Mouse (Mus musculus): ENCODE data around the gene Abi3. TPM values are rescaled to one million over a fixed set of nuclear protein-coding genes. Genes with fewer than 3 reads are reported as not detected.
"Not testable (repeated sequence)": the region's sequence is repeated elsewhere in the genome, so short reads cannot be mapped to it uniquely, and the experiment has no call there.

The Abi3 gene
- polyA plus RNA-seq (2015; fragmentation: Nextera tagmentation; extraction: Ambion mirVana): 9.5 and 10.0 TPM in 2 replicates

DNA sequence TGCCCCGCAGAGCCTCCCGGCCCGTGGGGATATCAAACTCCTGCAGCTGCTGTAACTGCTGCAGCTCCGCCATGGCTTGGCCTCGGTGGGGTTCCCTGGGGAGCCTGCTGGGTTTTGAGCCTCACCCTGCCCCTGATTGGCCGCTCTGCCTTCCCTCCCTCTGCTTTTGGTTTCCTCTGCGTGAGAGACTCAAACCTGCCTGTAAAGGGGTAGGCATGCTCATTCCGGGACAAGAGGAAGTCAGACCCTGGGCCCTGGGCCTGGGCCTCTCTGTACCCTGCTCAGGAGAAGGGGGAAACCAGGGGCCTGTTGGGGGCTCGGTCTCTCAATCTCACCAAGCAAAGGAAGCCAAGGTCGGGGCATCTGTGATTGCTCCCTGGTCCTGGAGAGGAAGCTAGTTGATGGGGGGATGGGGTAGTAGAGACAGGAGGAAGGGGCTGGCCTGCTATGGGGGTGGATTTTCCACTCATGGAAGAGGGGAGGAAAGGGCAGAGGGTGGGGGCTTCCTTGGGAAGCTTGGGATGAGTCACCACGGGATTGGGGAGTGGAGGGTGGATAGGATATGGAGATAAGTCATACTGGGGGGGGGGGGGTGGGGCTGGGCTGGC lies at the start of gene Abi3:
TSS of gene Abi3 (minus strand) at position 403 of the 608 bp plus-strand sequence.
- H3K27me3 ChIP-seq (replicated peaks): no peaks in the 10 kb centered on the region
- peak; percentile 68 for ATAC-seq
- H3K4me1 ChIP-seq (replicated peaks): peaks cover 24% of the 10 kb centered on the region
- no peaks in the 10 kb centered on the region for H3K9me3 ChIP-seq
- H3K4me2 ChIP-seq (replicated peaks): peak within 1 kb of the TSS; percentile 40
- no peaks in the 10 kb centered on the region for H3K36me3 ChIP-seq
- H3K9ac ChIP-seq: peak within 1 kb of the TSS; percentile 23; the same call in 1 of the 2 replicates
- H3K27ac ChIP-seq: peak within 1 kb of the TSS; percentile 56
- H3K4me3 ChIP-seq (replicated peaks): peak within 1 kb of the TSS; percentile 28
- WGBS: 15% methylated on average over 11 of the region's 11 CpGs

DNA sequence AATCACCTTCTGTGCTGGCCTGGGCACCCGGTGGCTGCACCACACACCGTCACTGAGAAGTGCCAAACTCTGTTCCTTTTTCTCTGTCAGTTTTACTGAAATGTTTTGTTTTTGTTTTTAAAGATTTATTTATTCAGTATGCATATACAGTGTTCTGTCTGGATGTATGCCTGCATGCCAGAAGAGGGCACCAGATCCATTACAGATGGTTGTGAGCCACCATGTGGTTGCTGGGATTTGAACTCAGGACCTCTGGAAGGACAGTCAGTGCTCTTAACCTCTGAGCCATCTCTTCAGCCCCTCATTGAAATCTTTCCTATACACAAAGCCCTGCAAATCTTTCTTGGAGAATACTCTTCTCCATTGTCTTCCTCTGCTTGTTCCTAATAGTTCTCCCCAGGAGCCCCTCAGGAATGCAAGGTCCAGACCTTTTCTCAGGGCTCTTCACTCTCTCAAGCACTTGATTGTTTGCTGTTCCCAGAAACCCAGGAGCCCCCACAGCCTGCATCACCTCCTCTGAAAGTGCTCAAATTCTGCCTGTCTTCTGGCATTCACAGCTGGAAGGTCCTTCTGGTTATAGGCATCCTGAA lies 48.3 kb upstream of the Abi3 start:
- Histone ChIP-seq H3K4me2 (replicated peaks) (no peak overlapping the region), H3K4me3 (replicated peaks) (no peak overlapping the region), H3K27me3 (replicated peaks) (no peaks in the 10 kb centered on the region), H3K4me1 (replicated peaks) (no peaks in the 10 kb centered on the region), H3K9me3 (0 out of 2 replicates have a peak, but pooled peaks cover 3% of the 10 kb centered on the region), H3K9ac (no peak overlapping the region), H3K27ac (no peak overlapping the region), H3K36me3 (0 out of 2 replicates have a peak, but pooled peaks cover 4% of the 10 kb centered on the region)
- no peak for ATAC-seq
- WGBS: 71% methylated on average over 2 of the region's 2 CpGs

DNA sequence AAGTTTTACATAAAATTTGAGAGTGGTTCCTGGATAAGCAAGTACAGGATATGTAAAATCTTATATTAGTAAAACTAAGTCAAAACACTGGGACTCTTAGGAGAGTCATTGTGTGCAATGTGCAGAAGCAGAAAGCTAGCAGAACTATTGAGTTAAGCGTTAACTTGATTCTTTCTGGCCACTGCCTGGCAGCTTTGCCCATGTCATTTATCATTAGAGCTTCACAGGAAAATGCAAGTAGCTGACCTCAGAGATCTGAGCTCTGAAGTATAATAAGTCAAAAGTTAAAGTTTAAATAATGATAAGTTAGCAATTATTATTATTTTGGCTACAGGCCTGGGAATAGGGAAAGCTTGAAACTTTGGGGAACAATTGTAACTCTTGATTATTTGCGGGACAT lies 37.6 kb upstream of the Abi3 start:
- H3K27ac ChIP-seq; H3K9ac ChIP-seq; H3K36me3 ChIP-seq; ATAC-seq; H3K27me3 ChIP-seq (replicated peaks); H3K4me3 ChIP-seq (replicated peaks); H3K9me3 ChIP-seq; H3K4me2 ChIP-seq (replicated peaks); H3K4me1 ChIP-seq (replicated peaks): not testable (repeated sequence)
- WGBS: 63% methylated on average over 2 of the region's 2 CpGs

DNA sequence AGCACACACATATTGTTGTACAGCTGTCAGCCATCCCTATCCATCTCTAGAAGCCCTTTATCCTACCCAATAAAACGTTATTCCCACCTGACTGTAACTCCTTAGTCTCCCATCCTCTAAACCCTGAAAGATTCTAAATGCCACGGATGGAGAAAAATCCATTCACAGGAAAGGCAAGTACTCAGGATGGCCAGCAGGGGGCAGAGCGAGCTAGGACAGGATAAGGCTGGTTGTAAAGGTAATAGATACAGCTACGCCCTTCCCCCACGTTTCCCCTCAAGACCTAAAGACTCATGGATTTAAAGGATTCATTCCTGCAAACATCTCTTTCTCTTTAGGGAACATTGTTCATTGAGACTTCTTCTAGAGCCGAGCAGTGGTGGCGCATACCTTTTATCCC lies 34.0 kb upstream of the Abi3 start:
- no peak overlapping the region for H3K4me2 ChIP-seq (replicated peaks)
- H3K9me3 ChIP-seq: no peaks in the 10 kb centered on the region
- no peak for ATAC-seq
- H3K36me3 ChIP-seq: no peaks in the 10 kb centered on the region
- H3K4me1 ChIP-seq (replicated peaks): no peaks in the 10 kb centered on the region
- H3K27ac ChIP-seq: no peak overlapping the region
- no peak overlapping the region for H3K9ac ChIP-seq
- 23% methylated on average over 7 of the region's 7 CpGs for WGBS
- no peaks in the 10 kb centered on the region for H3K27me3 ChIP-seq (replicated peaks)
- no peak overlapping the region for H3K4me3 ChIP-seq (replicated peaks)

DNA sequence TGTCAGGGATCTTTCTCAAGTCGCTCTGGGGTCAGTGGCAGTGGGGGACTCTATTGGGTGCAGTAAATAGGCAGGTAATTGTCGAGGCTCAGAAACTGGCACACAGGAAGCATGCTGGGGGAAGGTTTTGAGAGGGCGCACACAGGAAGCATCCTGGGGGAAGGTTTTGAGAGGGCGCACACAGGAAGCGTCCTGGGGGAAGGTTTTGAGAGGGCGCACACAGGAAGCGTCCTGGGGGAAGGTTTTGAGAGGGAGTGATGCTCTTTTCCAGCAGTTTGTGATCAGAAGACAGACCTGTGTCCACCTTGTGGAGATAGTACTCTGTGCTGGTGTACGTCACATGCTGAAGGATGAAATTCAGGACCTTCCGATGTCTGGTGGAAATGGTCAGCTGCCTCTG lies 33.5 kb upstream of the Abi3 start:
- Histone ChIP-seq H3K4me2 (replicated peaks) (no peak overlapping the region), H3K4me3 (replicated peaks) (no peak overlapping the region), H3K9me3 (no peaks in the 10 kb centered on the region), H3K9ac (no peak overlapping the region), H3K27me3 (replicated peaks) (no peaks in the 10 kb centered on the region), H3K27ac (no peak overlapping the region), H3K4me1 (replicated peaks) (no peaks in the 10 kb centered on the region), H3K36me3 (no peaks in the 10 kb centered on the region)
- ATAC-seq: no peak
- 43% methylated on average over 9 of the region's 9 CpGs for whole genome bisulfite sequencing

DNA sequence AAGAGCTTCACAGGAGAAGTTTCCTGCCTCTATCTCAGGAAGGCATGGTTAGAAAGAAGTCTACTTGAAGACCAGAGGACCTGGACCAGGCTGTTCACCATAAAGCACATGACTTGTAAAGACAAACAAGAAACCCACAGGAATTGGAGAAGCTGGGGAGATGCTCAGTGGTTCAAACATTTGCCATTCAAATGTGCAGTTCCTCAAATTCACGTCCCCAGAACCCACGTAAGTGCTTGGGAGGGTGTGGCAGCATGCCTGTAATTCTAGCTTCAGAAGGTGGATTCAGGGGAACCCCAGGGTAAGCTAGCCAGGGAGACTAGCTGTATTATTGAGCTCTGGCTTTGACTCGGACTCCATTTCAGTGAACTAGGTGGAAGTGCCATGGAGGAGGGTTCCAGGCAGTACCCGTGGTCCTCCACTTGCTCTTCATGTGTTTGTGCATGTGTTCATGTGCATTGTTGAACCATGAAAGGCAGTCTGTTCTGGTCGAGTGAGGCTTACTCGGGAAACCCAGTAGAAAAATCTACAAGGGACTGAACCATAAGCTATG lies 27.7 kb upstream of the Abi3 start:
- ATAC-seq: no peak
- H3K4me1 ChIP-seq (replicated peaks): no peaks in the 10 kb centered on the region
- H3K9ac ChIP-seq: no peak overlapping the region
- H3K4me3 ChIP-seq (replicated peaks): no peak overlapping the region
- no peak overlapping the region for H3K27ac ChIP-seq
- no peaks in the 10 kb centered on the region for H3K36me3 ChIP-seq
- H3K4me2 ChIP-seq (replicated peaks): no peak overlapping the region
- WGBS: 66% methylated on average over 6 of the region's 6 CpGs
- no peaks in the 10 kb centered on the region for H3K9me3 ChIP-seq
- H3K27me3 ChIP-seq (replicated peaks): no peaks in the 10 kb centered on the region

DNA sequence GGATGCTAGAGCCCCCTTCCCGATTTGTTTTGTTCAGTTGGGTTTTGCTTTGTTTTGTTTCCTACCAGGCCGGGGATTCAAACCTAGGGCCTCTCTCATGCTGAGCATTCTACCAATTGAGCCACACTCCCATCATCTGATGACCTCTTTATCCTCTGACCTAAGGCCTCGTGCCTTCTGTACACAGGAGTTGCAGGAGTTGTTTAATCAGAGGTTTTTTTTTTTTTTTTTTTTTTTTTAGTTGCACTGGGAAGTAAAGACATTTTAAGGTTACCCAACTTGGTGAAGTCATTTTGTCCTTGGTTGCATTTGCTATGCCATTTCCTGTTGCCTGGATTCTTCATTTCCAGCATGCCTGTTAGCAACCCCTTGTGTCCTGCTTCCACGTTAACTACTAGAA lies 27.2 kb upstream of the Abi3 start:
- no peak overlapping the region for H3K4me3 ChIP-seq (replicated peaks)
- H3K4me2 ChIP-seq (replicated peaks): no peak overlapping the region
- H3K4me1 ChIP-seq (replicated peaks): no peaks in the 10 kb centered on the region
- no peaks in the 10 kb centered on the region for H3K9me3 ChIP-seq
- no peak for ATAC-seq
- H3K27ac ChIP-seq: no peak overlapping the region
- H3K36me3 ChIP-seq: no peaks in the 10 kb centered on the region
- no peaks in the 10 kb centered on the region for H3K27me3 ChIP-seq (replicated peaks)
- WGBS: 67% methylated on average over 4 of the region's 4 CpGs
- no peak overlapping the region for H3K9ac ChIP-seq

DNA sequence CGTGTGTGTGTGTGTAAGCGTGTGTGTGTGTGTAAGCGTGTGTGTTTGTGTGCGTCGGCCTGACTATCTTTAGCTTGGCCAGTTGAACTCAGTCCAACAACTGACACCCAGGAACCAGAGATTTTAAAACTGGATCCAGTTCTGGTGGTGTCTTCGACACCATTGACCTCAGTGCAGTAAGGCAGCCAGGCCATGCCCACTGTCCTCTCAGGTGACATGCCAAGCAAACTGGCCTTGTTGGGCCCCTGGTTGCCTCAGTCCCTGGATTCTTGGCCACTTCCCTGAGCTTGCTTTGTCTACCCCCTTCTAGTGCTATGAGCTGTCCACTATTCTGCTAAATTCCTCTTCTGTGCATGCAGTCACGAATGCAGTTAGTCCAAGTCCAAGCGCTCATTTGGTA lies 19.1 kb upstream of the Abi3 start:
- 95% methylated on average over 8 of the region's 8 CpGs for WGBS
- Histone ChIP-seq H3K36me3 (no peaks in the 10 kb centered on the region), H3K9ac (no peak overlapping the region), H3K4me1 (replicated peaks) (peaks cover 7% of the 10 kb centered on the region), H3K9me3 (no peaks in the 10 kb centered on the region), H3K27me3 (replicated peaks) (no peaks in the 10 kb centered on the region), H3K27ac (no peak overlapping the region), H3K4me3 (replicated peaks) (no peak overlapping the region), H3K4me2 (replicated peaks) (no peak overlapping the region)
- ATAC-seq: no peak

DNA sequence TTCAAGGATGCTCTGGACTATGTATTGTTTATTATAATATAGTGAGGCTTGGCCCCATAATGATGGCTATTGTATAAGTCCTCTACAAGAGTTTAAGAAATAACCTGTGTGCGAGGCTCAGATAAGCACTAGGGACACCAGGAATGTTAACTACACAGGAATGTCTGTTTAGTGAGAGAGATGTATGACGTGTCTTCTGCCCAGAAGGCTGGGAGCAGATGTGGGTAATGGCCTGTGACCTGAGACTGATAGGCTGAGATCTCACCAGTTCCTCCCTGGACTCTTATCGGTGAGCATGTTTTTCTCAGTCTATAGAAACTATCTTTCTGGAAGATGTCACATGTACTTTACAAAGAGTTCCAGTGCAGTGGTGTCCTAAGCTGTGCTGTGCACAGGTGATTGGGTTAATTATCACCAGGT lies 17.8 kb upstream of the Abi3 start:
- Histone ChIP-seq H3K4me1 (replicated peaks) (peaks cover 7% of the 10 kb centered on the region), H3K9me3 (no peaks in the 10 kb centered on the region), H3K4me3 (replicated peaks) (peak overlapping the region; percentile 76), H3K27ac (peak overlapping the region; percentile 97; the same call in 1 of the 2 replicates), H3K36me3 (no peaks in the 10 kb centered on the region), H3K4me2 (replicated peaks) (peak overlapping the region; percentile 78), H3K9ac (peak overlapping the region; percentile 61), H3K27me3 (replicated peaks) (no peaks in the 10 kb centered on the region)
- WGBS: 13% methylated on average over 3 of the region's 3 CpGs
- ATAC-seq: no peak

DNA sequence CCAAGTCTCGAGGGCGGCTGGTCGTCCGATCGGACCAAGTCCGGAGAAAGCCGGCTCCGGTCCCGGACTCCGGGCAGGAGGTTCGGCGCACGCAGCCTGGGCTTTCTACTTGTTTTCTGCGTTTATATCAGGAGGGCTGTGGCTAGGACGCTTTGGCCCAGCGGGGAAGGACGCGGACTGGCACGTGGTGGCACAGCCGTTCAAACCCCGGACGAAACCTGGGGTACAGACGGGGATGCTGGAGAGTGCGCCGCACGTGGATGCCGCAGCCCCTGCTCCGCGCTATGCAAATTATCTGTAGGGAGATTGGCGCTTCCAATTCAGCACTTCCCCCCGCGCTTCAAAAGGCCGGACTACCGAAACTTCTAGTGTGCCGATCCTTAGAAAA lies 17.2 kb upstream of the Abi3 start:
- peaks cover 7% of the 10 kb centered on the region for H3K4me1 ChIP-seq (replicated peaks)

DNA sequence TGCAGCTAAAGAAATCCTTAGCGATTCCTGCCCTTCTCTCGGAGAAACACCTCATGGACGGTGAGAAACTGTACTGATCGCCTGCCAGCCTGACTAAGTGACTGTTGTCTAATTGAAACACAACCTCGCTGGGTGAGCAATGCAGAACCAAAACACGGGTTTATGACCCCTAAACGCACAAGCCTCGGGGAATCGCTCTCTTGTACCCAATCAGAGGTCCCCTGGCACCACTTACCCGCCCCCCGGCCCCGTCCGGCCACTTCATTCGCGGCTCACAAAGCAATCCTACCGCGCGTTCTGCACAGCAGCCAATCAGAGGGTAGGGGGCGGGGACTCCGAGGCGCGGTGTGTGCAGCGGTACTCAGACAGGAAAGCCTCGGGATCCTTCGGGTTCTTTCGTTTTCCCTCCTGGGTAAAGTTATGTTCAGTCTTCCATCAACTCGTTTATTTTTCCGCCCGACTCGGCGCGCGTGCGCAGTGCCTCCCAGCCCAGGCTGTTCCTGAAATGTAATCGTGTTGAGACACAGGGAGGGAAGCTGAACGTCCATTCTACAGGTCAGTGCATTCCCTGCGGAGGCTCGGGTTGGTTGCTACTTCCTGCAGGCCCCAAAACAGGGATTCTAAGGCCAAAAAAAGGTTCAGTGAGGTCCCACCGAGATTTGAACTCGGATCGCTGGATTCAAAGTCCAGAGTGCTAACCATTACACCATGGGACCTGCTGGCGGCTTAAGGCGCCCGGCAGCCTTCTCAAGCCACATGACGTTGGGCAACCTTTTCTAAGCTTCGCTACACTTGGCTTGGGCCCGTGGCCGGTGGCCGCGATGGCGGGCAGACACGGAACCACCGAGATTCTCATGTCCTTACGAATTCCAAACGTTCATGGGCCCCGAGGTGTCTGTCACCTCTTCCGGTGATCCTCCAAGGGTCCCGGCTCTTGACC lies 16.5 kb upstream of the Abi3 start:
- Histone ChIP-seq H3K36me3 (no peaks in the 10 kb centered on the region), H3K9ac (peak overlapping the region; percentile 61), H3K4me1 (replicated peaks) (peaks cover 7% of the 10 kb centered on the region), H3K27me3 (replicated peaks) (no peaks in the 10 kb centered on the region), H3K27ac (peak overlapping the region; percentile 97), H3K4me3 (replicated peaks) (peak overlapping the region; percentile 76), H3K4me2 (replicated peaks) (peak overlapping the region; percentile 78), H3K9me3 (no peaks in the 10 kb centered on the region)
- WGBS: under 1% methylated on average over 58 of the region's 58 CpGs
- peak; percentile 99 for ATAC-seq

More for the DNA sequence above, 17.2 kb upstream of the Abi3 start:
- Histone ChIP-seq H3K9ac (peak overlapping the region; percentile 61), H3K4me2 (replicated peaks) (peak overlapping the region; percentile 78), H3K36me3 (no peaks in the 10 kb centered on the region), H3K27ac (peak overlapping the region; percentile 97), H3K27me3 (replicated peaks) (no peaks in the 10 kb centered on the region), H3K4me3 (replicated peaks) (peak overlapping the region; percentile 76), H3K9me3 (no peaks in the 10 kb centered on the region)
- WGBS: under 1% methylated on average over 35 of the region's 35 CpGs
- peak; percentile 63 for ATAC-seq

Data from intestine, embryonic 15.5 days (tissue).